Mouse (Mus musculus) stomach, postnatal 0 days (tissue): ENCODE results near the gene Cenpl. TPM values are rescaled to one million over a fixed set of nuclear protein-coding genes. Genes with fewer than 3 reads are reported as not detected.

Experiments used
- ATAC-seq: fragments of 200-750 bp; cut with Nextera tagmentation; 2 replicates; pipeline ENCODE4 v1.8.0; 2017; ENCODE audit not compliant: low FRiP score, low TSS enrichment
- DNase-seq: peaks from one replicate; pipeline ENCODE4 v3.0.0-alpha.2; 2016; ENCODE audit warnings: low spot score
- H3K27ac ChIP-seq: fragments of 300-500 bp; sonication (generic); replicated peaks from 2 replicates; pipeline ENCODE4 v1.5.1; 2014; ENCODE audit warnings: mild to moderate bottlenecking, control low read depth
- H3K27me3 ChIP-seq: fragments of 300-500 bp; sonication (generic); 2 replicates; pipeline ENCODE4 v1.6.1; 2014; ENCODE audit warnings: low read length; ENCODE audit not compliant: control insufficient read depth, insufficient read depth
- H3K36me3 ChIP-seq: fragments of 300-500 bp; sonication (generic); 2 replicates; pipeline ENCODE4 v1.6.1; 2014; ENCODE audit warnings: low read length, mixed read lengths; ENCODE audit not compliant: control insufficient read depth, insufficient read depth
- H3K4me1 ChIP-seq: fragments of 300-500 bp; sonication (generic); replicated peaks from 2 replicates; pipeline ENCODE4 v1.6.1; 2014; ENCODE audit warnings: antibody characterized with exemption; ENCODE audit not compliant: control insufficient read depth, insufficient read depth
- H3K4me2 ChIP-seq: fragments of 300-500 bp; sonication (generic); replicated peaks from 2 replicates; pipeline ENCODE4 v1.6.1; 2014; ENCODE audit warnings: low read depth, mild to moderate bottlenecking, control low read depth, moderate library complexity
- H3K4me3 ChIP-seq: fragments of 300-500 bp; sonication (generic); 2 replicates; pipeline ENCODE4 v1.5.1; 2014; ENCODE audit warnings: low read depth, low read length, control low read depth
- H3K9ac ChIP-seq: fragments of 300-500 bp; sonication (generic); 2 replicates; pipeline ENCODE4 v1.6.1; 2014; ENCODE audit warnings: mild to moderate bottlenecking, low read length, control low read depth, mixed read lengths
- H3K9me3 ChIP-seq: fragments of 300-500 bp; sonication (generic); 2 replicates; pipeline ENCODE4 v1.6.1; 2016; ENCODE audit warnings: low read length; ENCODE audit not compliant: control insufficient read depth
- CTCF ChIP-seq: IDR thresholded peaks from 2 replicates; pipeline ENCODE4 v1.5.1; 2016; ENCODE audit warnings: antibody characterized with exemption, low read depth, mild to moderate bottlenecking, moderate library complexity
- EP300 ChIP-seq: optimal IDR thresholded peaks from 2 replicates; pipeline ENCODE3; 2016; ENCODE audit warnings: antibody characterized with exemption
- WGBS: fragments of 180-500 bp; shearing (Covaris S2); extraction: QIAGEN DNeasy Blood & Tissue Kit; methylation state at CpG from one replicate; pipeline ENCODE4 v1.1.7; 2014; 5-methylcytosine and 5-hydroxymethylcytosine counted together
- polyA plus RNA-seq: library from polyadenylated mRNA; unstranded; fragments of >200 nt; fragmentation: Nextera tagmentation; extraction: Ambion mirVana; gene quantifications from 2 replicates; pipeline ENCODE4 v1.2.1, GENCODE M21; 2015

Gene Cenpl
- polyA plus RNA-seq, 1 experiment from 2014 or later, result 10.2 TPM

- Histone ChIP-seq H3K9me3 (no peaks in the 10 kb centered on the region), H3K27me3 (no peaks in the 10 kb centered on the region), H3K4me1 (no peaks in the 10 kb centered on the region; the same call in 1 of the 2 replicates), H3K36me3 (peaks cover 10% of the 10 kb centered on the region; the same call in 1 of the 2 replicates), H3K9ac (no peak overlapping the region), H3K4me2 (no peak overlapping the region), H3K4me3 (no peak overlapping the region), H3K27ac (peak overlapping the region; percentile 25; the same call in 1 of the 2 replicates)
- TF ChIP-seq EP300 (no peak), CTCF (no peak)
- 18% methylated on average over 3 of the region's 3 CpGs for WGBS
- DNase-seq, result no peak
- ATAC-seq, result no peak
These were observed 31.4 kb upstream of the Cenpl start for GRCm38 (mm10) chr1:161038968-161039721.

- peaks cover 10% of the 10 kb centered on the region; the same call in 1 of the 2 replicates for H3K36me3 ChIP-seq
- DNase-seq (no peak), ATAC-seq (no peak)
- H3K4me1 ChIP-seq, result no peaks in the 10 kb centered on the region; the same call in 1 of the 2 replicates
- no peak overlapping the region for H3K9ac ChIP-seq
- no peak overlapping the region for H3K4me2 ChIP-seq
- H3K27me3 ChIP-seq, result no peaks in the 10 kb centered on the region
- no peak overlapping the region for H3K4me3 ChIP-seq
- WGBS, result 21% methylated on average over 3 of the region's 3 CpGs
- H3K27ac ChIP-seq, result peak overlapping the region; percentile 14; the same call in 1 of the 2 replicates
- no peak for TF ChIP-seq EP300
- no peak for TF ChIP-seq CTCF
- no peaks in the 10 kb centered on the region for H3K9me3 ChIP-seq
These were observed 30.6 kb upstream of the Cenpl start for GRCm38 (mm10) chr1:161039741-161040425.

GRCm38 (mm10) chr1:161040426-161040770 lies 30.1 kb upstream of the Cenpl start:
- Histone ChIP-seq H3K27ac (no peak overlapping the region), H3K4me1 (no peaks in the 10 kb centered on the region; the same call in 1 of the 2 replicates), H3K4me2 (no peak overlapping the region), H3K27me3 (no peaks in the 10 kb centered on the region), H3K36me3 (peaks cover 10% of the 10 kb centered on the region; the same call in 1 of the 2 replicates), H3K9me3 (no peaks in the 10 kb centered on the region), H3K9ac (no peak overlapping the region), H3K4me3 (no peak overlapping the region)
- DNase-seq (no peak), ATAC-seq (no peak)
- 36% methylated on average over 1 of the region's 1 CpGs for WGBS
- TF ChIP-seq EP300 (no peak), CTCF (no peak)

- Histone ChIP-seq H3K4me1 (no peaks in the 10 kb centered on the region; the same call in 1 of the 2 replicates), H3K27ac (no peak overlapping the region), H3K9me3 (no peaks in the 10 kb centered on the region), H3K9ac (no peak overlapping the region), H3K4me2 (no peak overlapping the region), H3K27me3 (no peaks in the 10 kb centered on the region), H3K36me3 (peaks cover 10% of the 10 kb centered on the region; the same call in 1 of the 2 replicates), H3K4me3 (no peak overlapping the region)
- TF ChIP-seq EP300 (no peak), CTCF (no peak)
- ATAC-seq (no peak), DNase-seq (no peak)
These were observed 29.7 kb upstream of the Cenpl start for GRCm38 (mm10) chr1:161040855-161041254.

- H3K9me3 ChIP-seq, result no peaks in the 10 kb centered on the region
- no peaks in the 10 kb centered on the region for H3K4me1 ChIP-seq
- no peak for ATAC-seq
- H3K27ac ChIP-seq, result no peak overlapping the region
- no peak for TF ChIP-seq CTCF
- no peak for TF ChIP-seq EP300
- no peak overlapping the region for H3K4me3 ChIP-seq
- no peak overlapping the region for H3K9ac ChIP-seq
- no peak overlapping the region for H3K4me2 ChIP-seq
- DNase-seq, result no peak
- peaks cover 10% of the 10 kb centered on the region for H3K36me3 ChIP-seq
- H3K27me3 ChIP-seq, result no peaks in the 10 kb centered on the region
- WGBS, result 81% methylated on average over 7 of the region's 7 CpGs
These were observed 29.1 kb upstream of the Cenpl start for GRCm38 (mm10) chr1:161041261-161042020.
